Mouse (Mus musculus): ENCODE results near the gene Dchs2. TPM values are rescaled to one million over a fixed set of nuclear protein-coding genes. Genes with fewer than 3 reads are reported as not detected.

Gene Dchs2
- total and polyA plus RNA-seq, 3 experiments = not detected

- H3K79me2 ChIP-seq (replicated peaks; ENCODE audit: control insufficient read depth, extremely low read depth, insufficient read depth, poor library complexity, severe bottlenecking) = no peaks in the 10 kb centered on the region
- in situ Hi-C loops (cut with MboI; ENCODE audit: low pct_ligation_motif_present, low pct_unique_long_range_greater_than_20kb, low sequenced_read_pairs) = no loop called here
- TF ChIP-seq MAZ (IDR thresholded peaks at IDR 0.05; ENCODE audit: low read depth, low read length) (no peak), CTCF (conservative IDR thresholded peaks at IDR 0.05 in 1 of 2, IDR thresholded peaks at IDR 0.05 in 1 of 2; ENCODE audit: low read depth in 2 of 2, low read length in 2 of 2) (no peak), KAT2A (IDR thresholded peaks at IDR 0.05; ENCODE audit: insufficient replicate concordance, low read length) (no peak), MAX (IDR thresholded peaks at IDR 0.05; ENCODE audit: low read length) (no peak), TCF12 (IDR thresholded peaks at IDR 0.05; ENCODE audit: low read depth, low read length) (no peak), MXI1 (IDR thresholded peaks at IDR 0.05; ENCODE audit: low read depth, low read length) (no peak)
- H3K9ac ChIP-seq (ENCODE audit: insufficient read depth, low read depth) = no peak overlapping the region
- H3K9me3 ChIP-seq (replicated peaks; ENCODE audit: low read length) = peaks cover 8% of the 10 kb centered on the region
- peaks cover 2 to 6% of the 10 kb centered on the region in 2 experiments; a peak in 1 of 4 replicates for H3K4me1 ChIP-seq (ENCODE audit: control insufficient read depth in 1 of 2, insufficient read depth in 2 of 2)
- no peak for DNase-seq (ENCODE audit: extremely low read depth)
- H3K4me3 ChIP-seq (replicated peaks in 1 of 3; ENCODE audit: low read depth in 2 of 3, low read length in 2 of 3, poor library complexity in 1 of 3) = no peak overlapping the region
- no peaks in the 10 kb centered on the region for H3K27me3 ChIP-seq (replicated peaks)
- H3K36me3 ChIP-seq (replicated peaks in 1 of 2; ENCODE audit: control insufficient read depth in 1 of 2, insufficient read depth in 1 of 2, low read length in 1 of 2) = no peaks in the 10 kb centered on the region
- no peak overlapping the region for H3K4me2 ChIP-seq (ENCODE audit: insufficient read depth, low read depth, poor library complexity, severe bottlenecking)
- dilution Hi-C loops (cut with MboI; ENCODE audit: extremely low pct_ligation_motif_present, extremely low pct_unique_long_range_greater_than_20kb, low sequenced_read_pairs) = no loop called here
- H3K27ac ChIP-seq (ENCODE audit: insufficient read depth, low read depth) = no peak overlapping the region
These were observed 738 bp downstream of the Dchs2 start for GRCm38 (mm10) chr3:83128449-83128922.

- TF ChIP-seq RCOR1 (conservative IDR thresholded peaks at IDR 0.05; ENCODE audit: low read depth, low read length) (no peak), KAT2A (IDR thresholded peaks at IDR 0.05; ENCODE audit: insufficient replicate concordance, low read length) (no peak), TBP (conservative IDR thresholded peaks at IDR 0.05; ENCODE audit: low read depth, low read length) (no peak), ZNF384 (IDR thresholded peaks at IDR 0.05; ENCODE audit: low read depth, low read length) (no peak), NELFE (IDR thresholded peaks at IDR 0.05; ENCODE audit: low read depth, low read length) (no peak), CTCF (conservative IDR thresholded peaks at IDR 0.05 in 1 of 2, IDR thresholded peaks at IDR 0.05 in 1 of 2; ENCODE audit: low read depth in 2 of 2, low read length in 2 of 2) (no peak), HCFC1 (IDR thresholded peaks at IDR 0.05; ENCODE audit: low read depth, low read length) (no peak), MAZ (IDR thresholded peaks at IDR 0.05; ENCODE audit: low read depth, low read length) (no peak), ELF1 (IDR thresholded peaks at IDR 0.05; ENCODE audit: low read depth, low read length) (no peak), USF1 (IDR thresholded peaks at IDR 0.05; ENCODE audit: low read depth, low read length) (no peak), ZKSCAN1 (IDR thresholded peaks at IDR 0.05; ENCODE audit: borderline replicate concordance, low read depth, low read length) (no peak)
- H3K36me3 ChIP-seq (replicated peaks in 1 of 2; ENCODE audit: control insufficient read depth in 1 of 2, insufficient read depth in 1 of 2, low read length in 1 of 2) = no peaks in the 10 kb centered on the region
- no peaks in the 10 kb centered on the region for H3K79me2 ChIP-seq (replicated peaks; ENCODE audit: control insufficient read depth, extremely low read depth, insufficient read depth, poor library complexity, severe bottlenecking)
- no peaks in the 10 kb centered on the region for H3K27me3 ChIP-seq (replicated peaks)
- no peak for DNase-seq (ENCODE audit: extremely low read depth)
- no peak overlapping the region for H3K9ac ChIP-seq (ENCODE audit: insufficient read depth, low read depth)
- dilution Hi-C loops (cut with MboI; ENCODE audit: extremely low pct_ligation_motif_present, extremely low pct_unique_long_range_greater_than_20kb, low sequenced_read_pairs) = no loop called here
- peaks cover 8% of the 10 kb centered on the region for H3K9me3 ChIP-seq (replicated peaks; ENCODE audit: low read length)
- in situ Hi-C loops (cut with MboI; ENCODE audit: low pct_ligation_motif_present, low pct_unique_long_range_greater_than_20kb, low sequenced_read_pairs) = no loop called here
- H3K4me1 ChIP-seq (ENCODE audit: control insufficient read depth in 1 of 2, insufficient read depth in 2 of 2) = peaks cover 2 to 6% of the 10 kb centered on the region in 2 experiments; a peak in 1 of 4 replicates
- H3K4me3 ChIP-seq (replicated peaks in 1 of 3; ENCODE audit: low read depth in 2 of 3, low read length in 2 of 3, poor library complexity in 1 of 3) = no peak overlapping the region
- H3K4me2 ChIP-seq (ENCODE audit: insufficient read depth, low read depth, poor library complexity, severe bottlenecking) = no peak overlapping the region
- no peak overlapping the region for H3K27ac ChIP-seq (ENCODE audit: insufficient read depth, low read depth)
These were observed 1.4 kb downstream of the Dchs2 start for GRCm38 (mm10) chr3:83129151-83129550.

All from CH12.LX (cell line).